Mouse (Mus musculus): ENCODE results near the gene Cnn1. TPM values are rescaled to one million over a fixed set of nuclear protein-coding genes. Genes with fewer than 3 reads are reported as not detected.
"Not testable (repeated sequence)": the region's sequence is repeated elsewhere in the genome, so short reads cannot be mapped to it uniquely, and the experiment has no call there.

The Cnn1 gene
- polyA plus RNA-seq, 1 experiment from 2014 or later: 0.68 TPM

DNA sequence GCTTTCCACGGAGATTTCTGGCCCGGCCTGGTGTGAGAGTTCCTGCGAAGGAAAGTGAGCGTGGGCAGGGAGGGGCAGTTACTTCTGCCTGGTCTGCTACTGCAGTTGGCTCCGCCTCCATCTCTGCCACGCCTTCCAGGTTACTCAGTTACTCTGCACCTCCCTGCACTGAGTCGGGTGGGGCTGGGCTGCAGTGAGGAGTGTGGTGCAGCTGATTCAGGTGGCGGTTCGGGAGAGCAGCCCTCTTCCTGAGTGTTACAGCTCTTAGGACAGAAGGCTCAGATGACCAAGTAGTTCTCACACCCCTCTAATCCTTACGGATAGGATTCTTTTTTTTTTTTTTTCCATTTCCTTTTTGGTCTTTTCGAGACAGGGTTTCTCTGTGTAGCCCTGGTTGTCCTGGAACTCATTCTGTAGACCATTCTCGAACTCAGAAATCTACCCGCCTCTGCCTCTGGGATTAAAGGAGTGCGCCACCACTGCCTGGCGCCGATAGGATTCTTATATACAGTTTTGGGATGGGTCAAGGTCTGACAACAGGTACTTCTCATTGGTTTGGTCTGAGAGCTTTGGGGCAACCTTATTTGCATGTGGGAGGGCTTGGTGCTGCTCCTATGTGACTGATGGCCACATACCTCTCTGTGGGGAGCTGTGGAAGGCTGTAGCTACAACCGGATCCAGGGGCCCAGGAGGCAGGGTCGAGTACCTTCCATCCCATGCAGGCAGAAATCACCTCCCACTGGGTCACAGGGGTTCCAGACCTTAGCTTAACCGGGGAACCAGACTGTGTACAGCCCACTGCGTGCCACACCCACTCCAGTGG, 50.6 kb downstream of the Cnn1 start:
- TF ChIP-seq CTCF (IDR thresholded peaks at IDR 0.05; ENCODE audit: low read depth): no peak
- H3K4me1 ChIP-seq (ENCODE audit: insufficient read depth): peaks cover 5% of the 10 kb centered on the region; the same call in 1 of the 2 replicates
- DNase-seq: peak; percentile 45
- no peak overlapping the region for H3K27ac ChIP-seq (ENCODE audit: low read depth)
- H3K9me3 ChIP-seq (ENCODE audit: low read length): no peaks in the 10 kb centered on the region
- H3K4me2 ChIP-seq (ENCODE audit: low read depth, low read length): no peak overlapping the region
- peak; percentile 43 for ATAC-seq
- no peak overlapping the region for H3K4me3 ChIP-seq (ENCODE audit: low read depth, low read length)
- no peak overlapping the region for H3K9ac ChIP-seq (replicated peaks)
- no peaks in the 10 kb centered on the region for H3K27me3 ChIP-seq (ENCODE audit: insufficient read depth, low read length)
- no peaks in the 10 kb centered on the region for H3K36me3 ChIP-seq (replicated peaks; ENCODE audit: insufficient read depth, low read length)
- 61% methylated on average over 20 of the region's 20 CpGs for WGBS (ENCODE audit: insufficient replicate concordance)

GRCm38 (mm10) chr9:22150249-22150693, 51.3 kb downstream of the Cnn1 start:
- H3K4me1 ChIP-seq (ENCODE audit: insufficient read depth); H3K4me3 ChIP-seq (ENCODE audit: low read depth, low read length); H3K9ac ChIP-seq (replicated peaks); H3K27me3 ChIP-seq (ENCODE audit: insufficient read depth, low read length); DNase-seq; H3K27ac ChIP-seq (ENCODE audit: low read depth); H3K4me2 ChIP-seq (ENCODE audit: low read depth, low read length); H3K9me3 ChIP-seq (ENCODE audit: low read length); H3K36me3 ChIP-seq (replicated peaks; ENCODE audit: insufficient read depth, low read length): not testable (repeated sequence)
- ATAC-seq: peak; percentile 66
- 57% methylated on average over 7 of the region's 7 CpGs for WGBS (ENCODE audit: insufficient replicate concordance)

- Histone ChIP-seq H3K36me3 (replicated peaks; ENCODE audit: insufficient read depth, low read length) (no peaks in the 10 kb centered on the region), H3K4me2 (ENCODE audit: low read depth, low read length) (no peak overlapping the region), H3K27ac (ENCODE audit: low read depth) (no peak overlapping the region), H3K4me3 (ENCODE audit: low read depth, low read length) (no peak overlapping the region), H3K9me3 (ENCODE audit: low read length) (no peaks in the 10 kb centered on the region), H3K27me3 (ENCODE audit: insufficient read depth, low read length) (no peaks in the 10 kb centered on the region), H3K4me1 (ENCODE audit: insufficient read depth) (peaks cover 8% of the 10 kb centered on the region), H3K9ac (replicated peaks) (no peak overlapping the region)
- ATAC-seq (peak; percentile 28; the same call in 1 of the 2 replicates), DNase-seq (no peak)
- 50% methylated on average over 2 of the region's 2 CpGs for WGBS (ENCODE audit: insufficient replicate concordance)
- TF ChIP-seq EP300 (IDR thresholded peaks at IDR 0.05; ENCODE audit: low read depth) (no peak), CTCF (IDR thresholded peaks at IDR 0.05; ENCODE audit: low read depth) (no peak)
Observed at GRCm38 (mm10) chr9:22150946-22151345, 51.9 kb downstream of the Cnn1 start.

DNA sequence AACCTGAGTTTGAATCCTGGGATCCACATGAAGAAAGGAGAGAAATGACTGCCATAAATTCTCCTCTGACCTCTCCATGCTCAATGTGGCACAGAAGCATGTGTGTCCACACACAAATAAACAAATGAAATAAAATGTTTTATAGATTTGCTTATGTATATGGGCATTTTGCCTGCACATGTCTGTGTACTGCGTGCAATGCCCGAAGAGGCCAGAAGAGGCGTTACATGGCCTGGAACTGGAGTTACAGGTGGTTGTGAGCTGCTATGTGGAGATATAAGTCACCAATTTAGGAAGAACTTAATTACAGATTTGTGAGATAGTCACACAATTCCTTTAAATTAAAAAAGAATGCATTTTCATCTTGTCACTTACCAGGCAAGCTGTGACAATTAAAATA, 54.8 kb downstream of the Cnn1 start:
- Histone ChIP-seq H3K36me3 (replicated peaks; ENCODE audit: insufficient read depth, low read length) (peaks cover 8% of the 10 kb centered on the region), H3K27ac (ENCODE audit: low read depth) (no peak overlapping the region), H3K9me3 (ENCODE audit: low read length) (no peaks in the 10 kb centered on the region), H3K27me3 (ENCODE audit: insufficient read depth, low read length) (no peaks in the 10 kb centered on the region), H3K4me2 (ENCODE audit: low read depth, low read length) (no peak overlapping the region), H3K4me1 (ENCODE audit: insufficient read depth) (peaks cover 23% of the 10 kb centered on the region), H3K4me3 (ENCODE audit: low read depth, low read length) (no peak overlapping the region), H3K9ac (replicated peaks) (no peak overlapping the region)
- TF ChIP-seq CTCF (IDR thresholded peaks at IDR 0.05; ENCODE audit: low read depth): peak; percentile 21; the same call in 1 of the 2 replicates
- TF ChIP-seq EP300 (IDR thresholded peaks at IDR 0.05; ENCODE audit: low read depth): no peak
- no peak for ATAC-seq
- DNase-seq: no peak
- 83% methylated on average over 3 of the region's 3 CpGs for WGBS (ENCODE audit: insufficient replicate concordance)

- H3K4me2 ChIP-seq (ENCODE audit: low read depth, low read length): peak overlapping the region; percentile 94
- no peak overlapping the region for H3K27ac ChIP-seq (ENCODE audit: low read depth)
- ATAC-seq (peak; percentile 20; the same call in 1 of the 2 replicates), DNase-seq (peak; percentile 81)
- peak overlapping the region; percentile 23 for H3K4me3 ChIP-seq (ENCODE audit: low read depth, low read length)
- peak overlapping the region; percentile 31; the same call in 1 of the 2 replicates for H3K9ac ChIP-seq (replicated peaks)
- WGBS (ENCODE audit: insufficient replicate concordance): 13% methylated on average over 10 of the region's 10 CpGs
- H3K27me3 ChIP-seq (ENCODE audit: insufficient read depth, low read length): no peaks in the 10 kb centered on the region
- TF ChIP-seq EP300 (IDR thresholded peaks at IDR 0.05; ENCODE audit: low read depth) (no peak), CTCF (IDR thresholded peaks at IDR 0.05; ENCODE audit: low read depth) (peak; percentile 91)
- H3K36me3 ChIP-seq (replicated peaks; ENCODE audit: insufficient read depth, low read length): peaks cover 8% of the 10 kb centered on the region
- peaks cover 18% of the 10 kb centered on the region for H3K4me1 ChIP-seq (ENCODE audit: insufficient read depth)
- no peaks in the 10 kb centered on the region for H3K9me3 ChIP-seq (ENCODE audit: low read length)
Observed at GRCm38 (mm10) chr9:22155614-22156013, 56.6 kb downstream of the Cnn1 start.

- Histone ChIP-seq H3K27ac (ENCODE audit: low read depth) (peak within 1 kb of the TSS; percentile 73), H3K9me3 (ENCODE audit: low read length) (no peaks in the 10 kb centered on the region), H3K36me3 (replicated peaks; ENCODE audit: insufficient read depth, low read length) (peaks cover 8% of the 10 kb centered on the region), H3K9ac (replicated peaks) (peak within 1 kb of the TSS; percentile 90), H3K4me1 (ENCODE audit: insufficient read depth) (peaks cover 18% of the 10 kb centered on the region), H3K4me3 (ENCODE audit: low read depth, low read length) (peak within 1 kb of the TSS; percentile 70), H3K4me2 (ENCODE audit: low read depth, low read length) (peak within 1 kb of the TSS; percentile 94), H3K27me3 (ENCODE audit: insufficient read depth, low read length) (no peaks in the 10 kb centered on the region)
- WGBS (ENCODE audit: insufficient replicate concordance): under 1% methylated on average over 61 of the region's 65 CpGs
- ATAC-seq (peak; percentile 99), DNase-seq (peak; percentile 99)
- TF ChIP-seq EP300 (IDR thresholded peaks at IDR 0.05; ENCODE audit: low read depth): no peak
- TF ChIP-seq CTCF (IDR thresholded peaks at IDR 0.05; ENCODE audit: low read depth): peak; percentile 32
Observed at GRCm38 (mm10) chr9:22156497-22157245, 57.7 kb downstream of the Cnn1 start, which contains the start of gene Pigyl. Gene Pigyl (plus strand): TSS chr9:22156846.
